Mouse (Mus musculus) megakaryocyte-erythroid progenitor cell, adult 5-6 weeks (primary cell): Measurements from ENCODE around the gene Aadacl2. TPM values are rescaled to one million over a fixed set of nuclear protein-coding genes. Genes with fewer than 3 reads are reported as not detected.

Experiments used
- ATAC-seq: replicated peaks from 2 replicates; pipeline ENCODE4 v1.8.0; 2016; ENCODE audit warnings: mild to moderate bottlenecking, inconsistent platforms; ENCODE audit not compliant: severe bottlenecking, poor library complexity, low FRiP score, low TSS enrichment
- total RNA-seq, 2 experiments: library from RNA; stranded (forward) in 1 of 2; stranded (reverse) in 1 of 2; fragments of 200-1000, 215-1000 nt in 1 of 2; fragments of >200 nt in 1 of 2; fragmentation: Nextera tagmentation in 1 of 2; gene quantifications; 2 replicates each; pipeline ENCODE4 v1.2.3; 2014 to 2017

Aadacl2 gene
- total RNA-seq (2014; fragmentation: Nextera tagmentation) = not detected in 2 replicates
- total RNA-seq (2017) = not detected in 2 replicates

GRCm38 (mm10) chr3:60006443-60006842 is at the start of gene Aadacl2:
TSS of gene Aadacl2 (plus strand) at chr3:60006743.
- no peak for ATAC-seq

- ATAC-seq = no peak
Measured at GRCm38 (mm10) chr3:59970891-59971290, 35.7 kb upstream of the Aadacl2 start.

GRCm38 (mm10) chr3:59974591-59974990 is 32.0 kb upstream of the Aadacl2 start:
- ATAC-seq = no peak

- no peak for ATAC-seq
Measured at GRCm38 (mm10) chr3:60003622-60004021, 2.9 kb upstream of the Aadacl2 start.

GRCm38 (mm10) chr3:60025417-60025816 is 18.9 kb downstream of the Aadacl2 start, which contains the start of gene Aadac:
TSS of gene Aadac (plus strand) at chr3:60025717.
- no peak for ATAC-seq

GRCm38 (mm10) chr3:60031511-60031910 is 25.0 kb downstream of the Aadacl2 start:
- no peak for ATAC-seq

- ATAC-seq = no peak
Measured at GRCm38 (mm10) chr3:60046221-60046913, 39.8 kb downstream of the Aadacl2 start.

- no peak for ATAC-seq
Measured at GRCm38 (mm10) chr3:60053231-60053927, 46.8 kb downstream of the Aadacl2 start.

GRCm38 (mm10) chr3:60053931-60054330 is 47.4 kb downstream of the Aadacl2 start:
- no peak for ATAC-seq

GRCm38 (mm10) chr3:60056451-60056850 is 49.9 kb downstream of the Aadacl2 start:
- ATAC-seq = no peak

GRCm38 (mm10) chr3:60057070-60057808 is 50.7 kb downstream of the Aadacl2 start:
- no peak for ATAC-seq

GRCm38 (mm10) chr3:60057809-60058082 is 51.2 kb downstream of the Aadacl2 start:
- ATAC-seq = no peak

Other genes starting within 250 kb of the Aadacl2 start
- gene Gm8298, start 145.7 kb upstream of the Aadacl2 start, total RNA-seq (2014; fragmentation: Nextera tagmentation) = not detected in 2 replicates
- not detected in 2 replicates for gene Gm8298, start 145.7 kb upstream of the Aadacl2 start, total RNA-seq (2017)
- not detected in 2 replicates for gene C130079G13Rik, start 81.5 kb upstream of the Aadacl2 start, total RNA-seq (2014; fragmentation: Nextera tagmentation)
- not detected in 2 replicates for gene C130079G13Rik, start 81.5 kb upstream of the Aadacl2 start, total RNA-seq (2017)
- not detected in 2 replicates for gene Aadac, start 19.0 kb downstream of the Aadacl2 start, total RNA-seq (2014; fragmentation: Nextera tagmentation)
- not detected in 2 replicates for gene Aadac, start 19.0 kb downstream of the Aadacl2 start, total RNA-seq (2017)
- not detected in 2 replicates for gene Sucnr1, start 75.1 kb downstream of the Aadacl2 start, total RNA-seq (2014; fragmentation: Nextera tagmentation)
- not detected in 2 replicates for gene Sucnr1, start 75.1 kb downstream of the Aadacl2 start, total RNA-seq (2017)